Mouse (Mus musculus): ENCODE data around the gene Zcchc17. TPM values are rescaled to one million over a fixed set of nuclear protein-coding genes. Genes with fewer than 3 reads are reported as not detected.

Zcchc17 gene
- total and polyA plus RNA-seq, 3 experiments: 48.9 to 71.3 (median 54.2) TPM

DNA sequence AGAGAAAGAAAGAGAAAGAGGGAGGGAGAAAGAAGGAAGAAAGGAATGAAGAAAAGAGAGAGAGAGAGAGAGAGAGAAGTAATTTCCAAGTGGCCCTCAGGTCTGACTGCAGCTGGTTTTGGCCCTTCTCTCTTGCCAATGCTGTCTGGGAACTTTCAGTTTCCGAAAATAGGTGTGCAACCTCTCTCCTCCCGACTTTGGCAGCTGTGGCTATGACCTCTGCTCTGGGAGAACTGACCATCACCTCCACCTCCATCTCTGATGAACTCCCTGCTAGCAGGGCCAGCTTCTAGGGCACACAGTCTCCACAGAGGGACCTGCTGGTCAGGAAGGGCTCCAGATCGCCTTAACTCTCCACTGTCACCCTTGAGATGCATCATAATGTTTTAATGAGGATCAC is 73.2 kb downstream of the Zcchc17 start:
- no peak for DNase-seq

DNA sequence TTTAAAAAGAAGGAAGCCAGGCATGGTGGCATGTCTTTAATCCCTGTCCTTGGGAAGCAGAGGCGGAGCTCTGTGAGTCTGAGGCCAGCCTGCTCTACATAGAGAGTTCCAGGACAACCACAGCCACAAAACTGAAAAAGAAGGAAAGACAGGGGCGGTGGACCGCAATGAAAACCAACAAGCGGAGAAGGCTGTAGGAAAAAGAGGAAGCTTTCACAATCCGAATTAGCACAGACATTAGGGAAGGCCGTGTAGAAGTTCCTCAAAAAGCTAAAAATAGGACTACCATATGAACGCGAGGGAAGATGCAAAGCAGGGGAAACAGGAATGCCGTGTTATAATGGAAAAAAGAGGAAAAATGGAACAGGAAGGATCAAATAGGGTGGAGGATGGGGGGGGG is 75.9 kb downstream of the Zcchc17 start:
- no peak for DNase-seq

DNA sequence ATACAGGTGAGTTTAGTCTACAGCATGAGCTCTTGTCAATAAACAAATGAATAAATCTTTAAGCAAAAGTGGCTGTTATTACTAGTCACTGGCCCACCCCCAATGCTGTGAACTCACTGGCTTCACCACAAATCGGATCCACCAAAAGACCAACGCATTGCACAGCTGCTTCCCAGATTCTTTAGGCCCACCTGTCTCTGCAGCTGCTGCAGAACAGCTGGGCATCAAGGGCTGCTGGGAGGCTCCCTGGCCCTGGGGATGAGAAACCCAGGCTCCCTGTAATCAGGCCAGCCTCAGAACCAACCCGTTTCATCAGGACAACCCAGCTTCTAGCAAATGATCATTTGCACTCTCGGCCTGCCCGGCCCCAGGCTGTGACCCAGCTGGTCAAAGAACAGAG is 76.9 kb downstream of the Zcchc17 start:
- DNase-seq: no peak

DNA sequence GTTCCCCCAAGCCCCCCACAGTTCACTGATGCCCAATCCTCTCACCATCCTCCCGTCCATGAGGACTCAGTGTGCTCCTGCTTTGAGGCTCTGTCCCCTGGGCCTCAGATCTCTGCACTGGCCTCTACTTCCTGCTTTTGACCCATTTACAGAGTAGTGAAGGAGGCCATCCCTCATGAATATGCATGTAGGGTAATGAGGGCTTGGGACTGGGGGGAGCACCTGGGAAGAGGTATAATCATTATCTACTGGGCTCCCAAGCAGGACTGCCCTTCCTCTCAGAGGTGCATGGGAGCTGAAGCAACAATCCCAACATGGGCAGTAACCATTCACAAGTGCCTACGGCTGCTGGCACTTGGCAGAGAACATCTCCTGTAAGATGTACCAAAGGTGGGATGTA is 80.6 kb downstream of the Zcchc17 start, which contains the start of gene Serinc2:
TSS of gene Serinc2 (minus strand) at position 101 of the 400 bp plus-strand sequence.
- DNase-seq: no peak

DNA sequence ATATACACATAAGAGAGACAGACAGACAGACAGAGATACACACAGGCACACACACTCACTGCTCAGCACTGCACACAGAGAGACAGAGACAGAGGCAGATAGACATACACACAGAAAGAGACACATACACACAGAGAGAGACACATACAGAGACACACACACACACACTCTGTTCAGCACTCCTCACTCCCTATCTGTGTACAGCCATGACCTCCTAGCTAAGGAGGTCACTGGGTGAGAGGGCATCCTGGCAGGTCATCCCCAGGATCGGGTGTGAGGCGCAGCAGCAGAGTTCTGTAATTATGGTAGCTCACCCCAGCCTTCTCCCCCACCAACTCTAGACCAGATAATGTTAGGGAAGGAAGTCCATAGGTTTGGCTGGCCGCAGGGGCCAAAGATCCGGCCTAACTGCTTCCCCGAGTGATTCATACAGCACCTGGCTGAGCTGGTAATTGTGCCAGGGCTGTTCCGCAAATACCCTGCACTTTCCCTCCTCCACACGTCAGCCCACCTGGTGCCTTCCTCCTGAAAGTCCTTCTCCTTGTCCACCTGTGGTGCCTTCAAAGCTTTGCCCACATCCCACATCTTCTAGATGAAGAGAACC is 83.1 kb downstream of the Zcchc17 start:
- DNase-seq: no peak

DNA sequence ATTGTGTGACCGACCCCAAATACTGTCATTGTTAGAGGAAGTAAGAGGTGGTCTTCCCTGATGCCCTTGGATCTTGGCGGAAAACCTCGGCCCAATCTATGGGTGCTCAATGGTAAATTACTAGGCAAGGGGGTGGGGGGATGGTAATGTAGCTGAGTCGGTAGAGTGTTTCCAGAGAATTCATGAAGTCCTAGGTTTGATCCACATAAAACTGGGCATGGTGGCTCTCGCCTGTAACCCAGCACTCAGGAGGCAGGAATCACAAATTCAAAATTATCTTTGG is 84.0 kb downstream of the Zcchc17 start:
- no peak for DNase-seq

DNA sequence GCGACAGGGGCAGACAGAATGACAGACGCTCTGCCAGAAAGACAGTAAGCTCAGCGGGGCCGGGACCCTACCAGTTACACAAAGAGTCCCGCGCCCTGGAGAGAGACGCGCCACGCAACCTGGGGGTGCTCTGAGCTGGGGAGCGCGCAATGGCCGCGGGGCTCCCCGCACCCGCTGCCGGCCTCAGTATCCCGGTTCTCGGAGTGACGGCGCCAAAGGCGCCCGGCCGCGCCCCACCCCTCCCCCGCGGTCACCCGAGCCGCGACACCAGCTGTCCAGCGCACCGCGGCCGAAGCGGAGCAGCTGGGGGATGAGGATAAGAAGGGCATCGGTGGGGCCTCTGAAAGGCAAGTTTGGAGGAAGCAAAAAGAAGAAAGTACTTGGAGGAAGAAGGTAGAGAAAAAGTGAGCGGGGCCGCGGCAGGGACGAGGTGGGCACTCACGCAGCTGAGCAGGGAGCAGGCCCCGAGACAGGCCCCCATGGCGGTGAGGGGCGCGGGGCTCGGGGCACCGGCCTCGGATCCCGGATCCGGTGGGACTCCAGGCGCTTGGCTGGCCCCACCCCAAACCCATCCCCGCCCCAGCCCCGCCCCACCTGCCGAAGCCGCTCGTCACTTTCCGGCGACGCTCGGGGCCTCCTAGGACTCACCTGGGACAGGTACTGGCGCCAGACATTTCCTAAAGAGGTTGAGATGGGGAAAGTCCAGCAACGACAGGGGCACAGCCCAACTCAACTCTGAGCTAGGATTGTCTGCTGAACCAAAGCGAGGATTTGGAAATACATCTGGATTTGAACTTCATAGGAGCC is 84.5 kb downstream of the Zcchc17 start:
- DNase-seq: no peak

DNA sequence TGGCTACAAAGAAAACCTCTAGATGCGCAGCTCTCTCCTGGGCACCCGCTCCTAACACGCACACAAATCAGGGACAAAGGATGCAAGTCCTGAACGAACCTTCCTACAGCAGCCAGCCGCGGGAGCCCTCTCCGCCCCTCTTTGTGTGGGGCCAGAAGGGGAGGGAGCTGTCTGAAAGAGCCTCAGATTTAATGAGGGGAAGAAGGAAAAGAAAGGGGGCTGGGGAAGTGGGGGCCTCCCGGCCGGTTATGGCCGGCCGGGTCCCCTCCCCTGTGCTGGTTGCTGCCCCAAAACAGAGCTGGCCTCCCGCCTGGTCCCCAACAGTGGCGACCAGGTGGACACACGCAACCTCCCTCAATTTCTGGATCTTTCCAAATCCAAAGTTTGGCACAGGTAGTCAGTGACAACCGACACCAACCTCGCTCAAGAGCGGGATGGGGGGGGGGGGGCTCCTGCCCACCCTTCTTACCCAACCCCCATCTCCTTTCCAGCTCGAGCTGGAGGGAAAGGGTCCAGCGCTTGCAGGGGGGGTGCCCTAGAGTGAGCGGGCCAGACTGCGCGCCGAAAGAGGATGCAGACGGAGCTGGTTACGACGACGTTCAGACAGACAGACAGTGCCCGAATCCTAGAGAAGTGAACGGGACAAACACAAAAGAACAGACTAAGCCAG is 85.3 kb downstream of the Zcchc17 start:
- DNase-seq: no peak

DNA sequence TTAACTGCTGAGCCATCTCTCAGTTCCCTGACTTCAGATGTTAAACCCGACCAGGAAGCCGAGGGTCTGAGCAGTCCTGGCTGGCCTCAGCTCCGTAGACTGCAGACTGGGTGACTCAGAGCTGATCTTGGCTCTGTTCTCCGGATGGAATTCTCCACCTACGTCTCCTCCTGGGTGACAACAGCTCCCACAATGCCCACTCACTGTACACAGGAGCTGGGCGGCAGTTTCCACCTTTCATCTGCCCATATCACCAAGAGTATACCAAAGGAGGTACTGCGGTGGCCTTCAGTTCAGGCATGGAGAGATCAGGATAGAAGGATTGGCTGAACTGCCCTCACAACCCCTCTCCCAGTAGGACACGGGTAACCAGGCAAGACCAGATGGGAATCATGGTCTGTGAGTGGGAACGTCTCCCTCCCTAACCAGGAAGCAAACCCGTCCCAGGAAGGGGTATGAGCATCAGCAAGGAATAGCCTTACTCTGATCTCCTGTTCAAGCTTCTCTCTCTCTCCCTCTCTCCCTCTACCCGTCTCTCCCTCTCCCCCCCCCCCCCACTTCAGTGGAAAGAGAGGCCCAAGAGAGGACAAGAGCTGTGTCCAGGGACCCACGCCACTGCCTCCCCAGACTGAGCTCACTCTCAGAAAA is 85.9 kb downstream of the Zcchc17 start:
- peak; percentile 78 for DNase-seq

DNA sequence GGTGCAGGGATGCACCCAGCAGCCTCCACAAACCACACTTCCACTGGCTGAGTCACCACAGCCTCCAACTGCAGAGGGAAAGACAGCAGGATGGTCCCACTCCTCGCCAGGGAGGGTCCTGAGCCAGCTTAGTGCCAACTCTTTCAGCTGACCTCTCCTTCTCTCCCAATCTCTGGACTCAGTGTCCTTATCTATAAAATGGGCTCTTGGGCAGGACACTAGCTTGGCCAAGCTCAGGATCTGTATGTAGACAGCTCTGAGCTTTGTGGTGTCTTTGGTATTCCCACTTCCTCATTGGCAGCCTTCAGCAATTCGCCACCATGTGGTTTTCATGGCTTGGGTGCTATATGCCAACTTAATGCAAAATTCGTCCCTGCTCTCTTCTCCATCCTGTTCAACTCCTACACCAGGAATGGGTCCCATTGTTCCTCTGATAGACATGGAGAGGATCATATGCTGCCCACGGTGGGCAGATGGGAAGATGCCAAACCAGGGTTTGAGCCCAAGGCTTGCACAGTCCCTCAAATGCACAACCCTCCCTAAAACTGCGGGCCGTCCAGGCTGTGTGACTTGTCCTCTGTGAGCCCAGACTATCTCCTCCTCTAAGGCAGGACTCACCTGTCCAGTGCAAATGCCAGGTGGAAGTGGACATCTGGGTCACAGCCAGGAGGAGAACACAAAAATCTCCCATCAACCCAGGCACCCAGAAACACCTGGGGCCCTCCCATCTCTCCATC is 89.0 kb downstream of the Zcchc17 start:
- no peak for DNase-seq

DNA sequence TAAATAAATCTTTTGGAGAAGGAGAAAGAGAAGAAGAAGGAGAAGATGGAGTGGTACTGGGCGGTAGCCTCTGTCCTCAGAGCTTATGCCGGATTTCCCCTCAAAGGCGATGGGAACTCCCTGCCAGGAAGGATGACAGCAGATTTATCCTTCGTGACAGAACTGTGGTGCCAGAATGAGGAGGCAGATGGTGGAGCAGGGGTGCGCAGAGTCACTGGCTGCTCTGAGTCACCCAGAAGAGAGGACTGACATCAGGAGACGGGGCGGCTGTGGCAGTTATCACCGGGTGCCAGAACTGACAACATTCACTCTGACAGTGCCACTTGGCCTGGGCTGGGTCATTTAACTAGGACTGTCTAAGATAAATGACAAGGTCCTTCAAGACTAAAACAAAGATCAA is 89.7 kb downstream of the Zcchc17 start:
- peak; percentile 48 for DNase-seq

DNA sequence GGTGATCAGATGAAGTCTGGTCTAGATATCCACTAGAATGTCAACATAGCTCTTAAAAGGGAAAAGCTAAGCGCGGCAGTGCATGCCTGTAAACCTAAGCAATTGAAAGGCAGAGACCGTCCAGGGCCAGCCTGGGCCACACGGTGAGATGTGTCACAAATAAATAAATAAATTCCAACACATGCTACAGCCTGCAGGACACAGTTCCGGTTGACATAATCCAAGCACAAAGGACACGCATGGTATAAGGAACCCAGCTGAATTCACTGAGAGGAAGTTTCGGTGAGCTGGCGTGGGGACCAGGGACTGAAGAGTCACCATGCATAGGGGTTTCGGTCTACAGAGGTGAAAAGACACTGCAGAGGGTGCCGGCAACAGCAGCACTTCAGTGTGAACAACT is 91.0 kb downstream of the Zcchc17 start:
- no peak for DNase-seq

DNA sequence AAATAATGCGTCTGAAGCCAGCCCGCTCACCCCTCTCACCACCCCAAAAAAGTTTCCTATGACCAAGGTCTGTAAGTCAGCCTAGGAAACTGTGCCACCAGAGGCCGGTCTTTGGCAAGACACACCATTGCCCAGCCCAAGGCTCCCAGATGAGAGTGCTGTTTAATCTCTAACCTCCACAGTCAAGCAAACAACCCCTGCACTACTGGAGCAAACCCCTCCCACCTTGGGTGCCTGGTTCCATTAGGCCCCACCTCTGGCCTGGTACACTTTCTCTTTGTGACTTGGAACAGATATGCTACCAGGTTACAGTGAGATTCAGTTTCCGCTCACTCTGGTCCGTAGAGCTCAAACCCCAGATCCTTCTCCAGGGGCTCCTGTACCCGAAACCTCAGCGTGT is 92.7 kb downstream of the Zcchc17 start:
- no peak for DNase-seq

DNA sequence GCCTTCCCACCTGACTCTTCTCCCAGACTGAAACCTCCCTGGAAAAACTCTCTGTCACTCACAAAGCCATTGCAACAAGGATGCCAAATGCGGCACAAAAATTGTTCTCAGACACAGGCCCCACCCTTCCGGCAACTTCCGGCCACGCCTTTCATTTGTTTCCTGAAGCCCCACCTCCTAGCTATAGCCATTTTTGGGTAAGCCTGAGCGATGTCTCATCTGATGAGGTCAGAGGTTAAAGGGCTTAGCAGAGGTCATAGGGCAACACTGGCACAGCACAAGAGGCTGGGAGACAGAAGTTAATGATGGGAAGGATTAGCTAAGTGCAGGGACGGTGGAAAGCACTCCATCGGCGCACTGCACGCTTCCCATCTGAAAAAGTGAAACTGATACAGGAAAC is 93.1 kb downstream of the Zcchc17 start:
- DNase-seq: no peak

Other genes with a start within 250 kb of the Zcchc17 start
- under 1 TPM; 0.69 to 0.86 TPM for gene Hcrtr1, start 220.6 kb downstream of the Zcchc17 start, total RNA-seq (2021)
- 7.6 and 10.5 TPM in 2 replicates for gene Hcrtr1, start 220.6 kb downstream of the Zcchc17 start, polyA plus RNA-seq (2012; rRNA removed)
- gene Tinagl1, start 184.8 kb downstream of the Zcchc17 start, total RNA-seq (2021): 100 to 1,000 TPM; 115 to 136 TPM
- 311 and 341 TPM in 2 replicates for gene Tinagl1, start 184.8 kb downstream of the Zcchc17 start, polyA plus RNA-seq (2012; rRNA removed)
- not detected for gene Gm853, start 137.5 kb downstream of the Zcchc17 start, total RNA-seq (2021)
- not detected in 2 replicates for gene Gm853, start 137.5 kb downstream of the Zcchc17 start, polyA plus RNA-seq (2012; rRNA removed)
- 1 to 10 TPM in 1 of 2 experiments, under 1 TPM in 1; 0.93 to 1.0 TPM for gene Serinc2, start 80.7 kb downstream of the Zcchc17 start, total RNA-seq (2021)
- 6.2 and 7.1 TPM in 2 replicates for gene Serinc2, start 80.7 kb downstream of the Zcchc17 start, polyA plus RNA-seq (2012; rRNA removed)
- gene Fabp3, start 51.3 kb downstream of the Zcchc17 start, total RNA-seq (2021): 100 to 1,000 TPM in 1 of 2 experiments, 10 to 100 TPM in 1; 51.1 to 150 TPM
- 19.0 and 24.8 TPM in 2 replicates for gene Fabp3, start 51.3 kb downstream of the Zcchc17 start, polyA plus RNA-seq (2012; rRNA removed)
- not detected for gene Gm10570, start 51.3 kb downstream of the Zcchc17 start, total RNA-seq (2021)
- gene Gm10570, start 51.3 kb downstream of the Zcchc17 start, polyA plus RNA-seq (2012; rRNA removed): 0.34 and 0.64 TPM in 2 replicates
- gene Snrnp40, start 189 bp upstream of the Zcchc17 start, total RNA-seq (2021): 10 to 100 TPM; 31.4 to 33.6 TPM
- 18.9 and 19.6 TPM in 2 replicates for gene Snrnp40, start 189 bp upstream of the Zcchc17 start, polyA plus RNA-seq (2012; rRNA removed)
- gene Nkain1, start 214.2 kb upstream of the Zcchc17 start, total RNA-seq (2021): 10 to 100 TPM in 1 of 2 experiments, 1 to 10 TPM in 1; 4.4 to 15.1 TPM
- gene Nkain1, start 214.2 kb upstream of the Zcchc17 start, polyA plus RNA-seq (2012; rRNA removed): 24.3 and 24.6 TPM in 2 replicates